Mouse (Mus musculus) limb, embryonic 13.5 days (tissue): ENCODE results near the gene Snrnp70. TPM values are rescaled to one million over a fixed set of nuclear protein-coding genes. Genes with fewer than 3 reads are reported as not detected.

ENCODE experiments used
- ATAC-seq: fragments of 200-750 bp; cut with Nextera tagmentation; 2 replicates; pipeline ENCODE4 v1.8.0; 2017; ENCODE audit warnings: low read depth, moderate number of reproducible peaks, moderate TSS enrichment; ENCODE audit not compliant: low FRiP score
- H3K27ac ChIP-seq: fragments of 300-500 bp; sonication (generic); 2 replicates; pipeline ENCODE4 v1.5.1; 2015; ENCODE audit warnings: inconsistent platforms, mild to moderate bottlenecking, moderate library complexity
- H3K27me3 ChIP-seq: fragments of 300-500 bp; sonication (generic); 2 replicates; pipeline ENCODE4 v1.6.1; 2015; ENCODE audit warnings: mild to moderate bottlenecking, inconsistent platforms
- H3K36me3 ChIP-seq: fragments of 300-500 bp; sonication (generic); 2 replicates; pipeline ENCODE4 v1.6.1; 2015; ENCODE audit warnings: inconsistent platforms, mild to moderate bottlenecking, moderate library complexity
- H3K4me1 ChIP-seq: fragments of 300-500 bp; sonication (generic); 2 replicates; pipeline ENCODE4 v1.6.1; 2015; ENCODE audit warnings: inconsistent platforms
- H3K4me2 ChIP-seq: fragments of 300-500 bp; sonication (generic); replicated peaks from 2 replicates; pipeline ENCODE4 v1.6.1; 2015; ENCODE audit warnings: inconsistent platforms, mild to moderate bottlenecking, moderate library complexity
- H3K4me3 ChIP-seq: fragments of 300-500 bp; sonication (generic); 2 replicates; pipeline ENCODE4 v1.5.1; 2015; ENCODE audit warnings: moderate library complexity, mild to moderate bottlenecking, inconsistent platforms
- H3K9ac ChIP-seq: fragments of 300-500 bp; sonication (generic); 2 replicates; pipeline ENCODE4 v1.6.1; 2015; ENCODE audit warnings: mild to moderate bottlenecking, inconsistent platforms
- H3K9me3 ChIP-seq: fragments of 300-500 bp; sonication (generic); 2 replicates; pipeline ENCODE4 v1.6.1; 2016; ENCODE audit warnings: inconsistent platforms
- WGBS: fragments of 180-500 bp; shearing (Covaris S2); methylation state at CpG from one replicate; pipeline ENCODE4 v1.1.7; 2015; 5-methylcytosine and 5-hydroxymethylcytosine counted together
- polyA plus RNA-seq: library from polyadenylated mRNA; unstranded; fragments of >200 nt; fragmentation: Nextera tagmentation; extraction: Ambion mirVana; gene quantifications from 2 replicates; pipeline ENCODE4 v1.2.1, GENCODE M21; 2015

Snrnp70 gene
- 262 and 283 TPM in 2 replicates for polyA plus RNA-seq

GRCm38 (mm10) chr7:45395578-45396336 lies at the start of gene Snrnp70:
TSS of gene Snrnp70 (minus strand) at chr7:45395742.
- peaks cover 19% of the 10 kb centered on the region for H3K36me3 ChIP-seq
- peaks cover 16% of the 10 kb centered on the region for H3K4me1 ChIP-seq
- ATAC-seq, result peak; percentile 96
- H3K9ac ChIP-seq, result peak within 1 kb of the TSS; percentile 90
- peak within 1 kb of the TSS; percentile 99 for H3K27ac ChIP-seq
- no peaks in the 10 kb centered on the region for H3K9me3 ChIP-seq
- whole genome bisulfite sequencing, result under 1% methylated on average over 60 of the region's 60 CpGs
- peak within 1 kb of the TSS; percentile 100 for H3K4me2 ChIP-seq
- H3K27me3 ChIP-seq, result no peaks in the 10 kb centered on the region
- peak within 1 kb of the TSS; percentile 76 for H3K4me3 ChIP-seq

DNA sequence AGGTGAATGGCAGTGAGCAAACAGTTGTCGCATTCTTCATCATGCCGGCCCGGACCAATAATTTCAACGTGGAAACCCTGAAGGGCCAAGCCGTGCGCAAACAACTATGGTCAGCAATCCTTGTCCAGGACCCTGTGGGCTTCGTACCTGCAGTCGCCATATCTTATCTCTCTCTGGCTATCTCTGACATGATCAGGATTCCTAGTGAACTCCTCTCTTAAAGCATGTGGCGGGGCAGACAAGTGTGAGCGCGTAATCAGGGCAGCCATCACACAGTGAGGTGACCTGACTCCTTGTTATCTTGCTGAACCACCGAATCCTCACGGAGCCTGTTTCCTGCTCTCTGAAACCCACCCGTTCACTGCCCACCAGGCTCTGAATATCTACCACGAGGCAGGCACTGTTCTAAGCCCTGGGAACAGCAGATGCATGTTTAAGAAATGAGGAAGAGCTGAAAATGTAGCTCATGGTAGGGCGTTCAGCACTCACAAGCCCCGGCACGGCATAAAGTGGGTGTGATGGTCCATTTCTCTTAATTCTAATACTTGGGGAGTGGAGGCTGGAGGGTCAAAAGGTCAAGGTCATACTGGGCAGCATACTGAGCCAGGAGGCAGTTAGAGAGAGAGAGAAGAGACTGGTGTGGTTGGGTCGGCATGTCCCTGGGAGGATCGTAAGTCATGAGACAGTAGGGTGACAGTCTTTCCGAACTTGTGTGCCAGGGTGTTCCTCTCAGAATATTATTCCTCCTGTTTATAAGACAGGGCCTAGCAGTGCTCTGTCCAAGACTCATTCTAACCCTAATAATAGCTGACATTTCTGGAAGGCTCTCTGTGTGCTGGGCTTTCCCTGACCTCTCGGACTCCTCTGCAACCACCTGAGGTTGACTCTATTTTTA lies 48.2 kb upstream of the Snrnp70 start:
- Histone ChIP-seq H3K36me3 (peaks cover 74% of the 10 kb centered on the region), H3K9ac (no peak overlapping the region), H3K27me3 (no peaks in the 10 kb centered on the region), H3K4me3 (no peak overlapping the region), H3K4me1 (no peaks in the 10 kb centered on the region), H3K4me2 (no peak overlapping the region), H3K9me3 (no peaks in the 10 kb centered on the region), H3K27ac (no peak overlapping the region)
- 86% methylated on average over 22 of the region's 22 CpGs for WGBS
- no peak for ATAC-seq

DNA sequence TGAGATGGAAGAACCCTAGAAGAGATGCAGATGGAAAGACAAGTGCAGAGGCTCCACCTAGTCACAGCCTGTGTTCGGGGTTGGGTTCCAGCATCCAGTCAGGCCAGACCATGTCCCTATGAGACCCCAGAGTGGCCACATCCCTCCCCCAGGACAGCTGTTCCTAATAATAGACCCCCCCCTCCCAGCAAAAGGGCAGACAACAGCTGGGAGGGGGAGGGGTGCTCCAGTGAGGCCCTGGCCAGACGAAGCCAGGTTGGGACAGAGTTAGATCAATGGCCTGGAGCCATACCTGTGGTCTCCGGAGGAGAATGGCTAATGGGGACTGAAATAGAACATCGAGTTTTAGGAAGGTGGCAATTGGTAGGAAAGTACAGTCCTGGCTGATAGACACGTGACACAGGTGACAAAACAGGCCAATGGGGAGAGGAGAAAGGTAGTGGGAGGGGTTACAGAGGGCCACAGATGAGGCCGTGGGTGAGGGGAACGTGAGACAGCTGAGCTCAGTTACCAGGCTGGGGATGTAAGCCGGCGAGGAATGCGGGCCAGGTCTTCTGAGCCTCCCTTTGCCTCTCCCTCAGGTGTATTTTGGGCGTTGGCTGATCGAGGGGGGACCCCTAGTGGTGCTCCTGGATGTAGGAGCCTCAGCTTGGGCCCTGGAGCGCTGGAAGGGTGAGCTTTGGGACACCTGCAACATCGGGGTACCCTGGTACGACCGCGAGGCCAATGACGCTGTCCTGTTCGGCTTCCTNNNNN lies 42.2 kb upstream of the Snrnp70 start, which contains the start of gene Ruvbl2:
TSS of gene Ruvbl2 (minus strand) at position 576 of the 756 bp plus-strand sequence.
- no peaks in the 10 kb centered on the region for H3K9me3 ChIP-seq
- H3K9ac ChIP-seq, result no peak within 1 kb of the TSS
- peak within 1 kb of the TSS; percentile 13 for H3K4me3 ChIP-seq
- ATAC-seq, result no peak
- H3K4me2 ChIP-seq, result peak within 1 kb of the TSS; percentile 82
- H3K27ac ChIP-seq, result no peak within 1 kb of the TSS
- no peaks in the 10 kb centered on the region for H3K27me3 ChIP-seq
- peaks cover 32% of the 10 kb centered on the region for H3K36me3 ChIP-seq
- H3K4me1 ChIP-seq, result peaks cover 44% of the 10 kb centered on the region
- 13% methylated on average over 19 of the region's 19 CpGs for WGBS

DNA sequence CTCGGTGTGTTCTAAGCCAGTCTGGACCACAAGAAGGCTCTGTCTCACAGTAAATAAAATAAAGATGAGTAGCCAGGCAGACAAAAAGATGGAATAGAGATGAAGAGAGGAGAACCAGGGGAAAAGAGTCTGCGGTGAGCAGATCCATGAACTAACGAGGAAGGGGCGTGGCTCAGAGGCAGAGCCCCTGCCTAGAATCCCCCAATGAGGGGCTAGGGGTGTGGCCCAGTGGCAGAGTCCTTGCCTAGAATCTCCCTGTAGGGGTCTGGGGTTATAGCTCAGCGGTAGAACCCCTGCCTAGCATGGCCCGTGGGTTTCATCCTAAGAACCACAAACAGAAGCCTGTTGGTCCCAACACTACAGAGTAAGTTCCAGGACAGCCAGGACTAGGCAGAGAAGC lies 41.5 kb upstream of the Snrnp70 start:
- H3K4me3 ChIP-seq, result 0 out of 2 replicates have a peak overlapping the region, but pooled peaks have one; percentile 13
- WGBS, result 20% methylated on average over 6 of the region's 6 CpGs

GRCm38 (mm10) chr7:45436444-45436843 lies 40.9 kb upstream of the Snrnp70 start:
- WGBS, result 90% methylated on average over 5 of the region's 5 CpGs
- H3K27ac ChIP-seq, result no peak overlapping the region
- peak overlapping the region; percentile 77; the same call in 1 of the 2 replicates for H3K9ac ChIP-seq
- H3K9me3 ChIP-seq, result no peaks in the 10 kb centered on the region
- 0 out of 2 replicates have a peak overlapping the region, but pooled peaks have one; percentile 13 for H3K4me3 ChIP-seq
- peaks cover 29% of the 10 kb centered on the region for H3K36me3 ChIP-seq
- no peaks in the 10 kb centered on the region for H3K27me3 ChIP-seq
- peak overlapping the region; percentile 82 for H3K4me2 ChIP-seq
- H3K4me1 ChIP-seq, result peaks cover 47% of the 10 kb centered on the region
- ATAC-seq, result no peak

More for the DNA sequence above, 41.5 kb upstream of the Snrnp70 start:
- peak overlapping the region; percentile 82 for H3K4me2 ChIP-seq
- H3K36me3 ChIP-seq, result peaks cover 27% of the 10 kb centered on the region
- no peaks in the 10 kb centered on the region for H3K9me3 ChIP-seq
- H3K27me3 ChIP-seq, result no peaks in the 10 kb centered on the region
- H3K27ac ChIP-seq, result no peak overlapping the region
- ATAC-seq, result no peak
- H3K4me1 ChIP-seq, result peaks cover 47% of the 10 kb centered on the region
- H3K9ac ChIP-seq, result no peak overlapping the region

GRCm38 (mm10) chr7:45435038-45435437 lies 39.5 kb upstream of the Snrnp70 start:
- H3K4me3 ChIP-seq, result peak overlapping the region; percentile 93
- WGBS, result 3% methylated on average over 16 of the region's 16 CpGs
- peak overlapping the region; percentile 82 for H3K4me2 ChIP-seq
- H3K27ac ChIP-seq, result peak overlapping the region; percentile 72; the same call in 1 of the 2 replicates
- no peaks in the 10 kb centered on the region for H3K27me3 ChIP-seq
- ATAC-seq, result no peak; the same call in 1 of the 2 replicates
- no peaks in the 10 kb centered on the region for H3K9me3 ChIP-seq
- H3K9ac ChIP-seq, result peak overlapping the region; percentile 77
- peaks cover 47% of the 10 kb centered on the region for H3K4me1 ChIP-seq
- peaks cover 29% of the 10 kb centered on the region for H3K36me3 ChIP-seq

GRCm38 (mm10) chr7:45434203-45435015 lies 38.9 kb upstream of the Snrnp70 start, which contains the start of gene Gys1:
TSS of gene Gys1 (plus strand) at chr7:45434844.
- ATAC-seq, result peak; percentile 97
- Histone ChIP-seq H3K4me2 (peak within 1 kb of the TSS; percentile 98), H3K9ac (peak within 1 kb of the TSS; percentile 94), H3K9me3 (no peaks in the 10 kb centered on the region), H3K4me3 (peak within 1 kb of the TSS; percentile 93), H3K36me3 (peaks cover 29% of the 10 kb centered on the region), H3K27me3 (no peaks in the 10 kb centered on the region), H3K4me1 (peaks cover 47% of the 10 kb centered on the region), H3K27ac (peak within 1 kb of the TSS; percentile 88)
- WGBS, result under 1% methylated on average over 45 of the region's 45 CpGs

DNA sequence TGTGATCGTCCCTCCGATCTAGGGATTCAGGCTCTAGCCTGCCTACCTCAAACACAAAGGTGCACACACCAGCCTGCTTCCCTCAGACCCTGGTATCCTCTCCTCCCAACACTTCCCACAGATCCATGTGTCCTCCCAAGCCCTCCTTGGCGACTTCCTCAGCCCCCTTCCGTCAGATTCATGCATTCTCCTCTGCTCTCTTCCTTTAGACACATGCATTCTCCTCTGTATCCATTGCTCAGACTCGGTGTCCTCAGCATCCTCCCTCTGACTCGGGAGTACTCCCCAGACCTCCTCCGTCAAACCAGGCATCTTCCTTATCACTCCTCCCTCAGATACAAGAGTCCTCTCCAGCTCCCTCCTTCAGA lies 38.3 kb upstream of the Snrnp70 start:
- no peak for ATAC-seq
- no peaks in the 10 kb centered on the region for H3K27me3 ChIP-seq
- peak overlapping the region; percentile 93 for H3K4me3 ChIP-seq
- H3K9ac ChIP-seq, result peak overlapping the region; percentile 94
- H3K9me3 ChIP-seq, result no peaks in the 10 kb centered on the region
- 2% methylated on average over 7 of the region's 7 CpGs for WGBS
- H3K27ac ChIP-seq, result peak overlapping the region; percentile 88
- peak overlapping the region; percentile 98 for H3K4me2 ChIP-seq
- H3K36me3 ChIP-seq, result peaks cover 33% of the 10 kb centered on the region
- peaks cover 47% of the 10 kb centered on the region for H3K4me1 ChIP-seq

DNA sequence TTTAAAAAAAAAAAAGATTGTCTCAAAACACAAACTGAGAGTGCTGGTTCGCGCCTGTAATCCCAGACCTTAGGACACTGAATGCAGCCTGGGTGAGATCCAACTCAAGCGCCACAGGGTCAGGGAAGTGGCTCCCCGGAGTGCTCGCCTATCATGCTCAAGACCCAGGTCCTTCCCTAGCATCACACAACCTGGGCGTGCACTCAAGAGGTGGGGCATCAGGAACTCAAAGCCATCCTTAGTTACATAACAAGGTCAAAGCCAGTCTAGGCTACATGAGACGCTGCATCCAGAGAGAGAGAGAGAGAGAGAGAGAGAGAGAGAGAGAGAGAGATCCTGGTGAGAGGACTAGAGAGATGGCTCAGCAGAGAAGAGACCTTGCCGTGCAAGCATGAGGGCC lies 31.0 kb upstream of the Snrnp70 start:
- 89% methylated on average over 8 of the region's 8 CpGs for WGBS
- Histone ChIP-seq H3K4me2 (no peak overlapping the region), H3K36me3 (peaks cover 99% of the 10 kb centered on the region), H3K27me3 (peaks cover under 1% of the 10 kb centered on the region; the same call in 1 of the 2 replicates), H3K4me3 (no peak overlapping the region), H3K27ac (no peak overlapping the region), H3K4me1 (no peaks in the 10 kb centered on the region), H3K9me3 (no peaks in the 10 kb centered on the region), H3K9ac (no peak overlapping the region)
- ATAC-seq, result no peak

GRCm38 (mm10) chr7:45421194-45421593 lies 25.7 kb upstream of the Snrnp70 start:
- 89% methylated on average over 14 of the region's 14 CpGs for whole genome bisulfite sequencing
- H3K9ac ChIP-seq, result no peak overlapping the region
- peaks cover 55% of the 10 kb centered on the region for H3K27me3 ChIP-seq
- H3K36me3 ChIP-seq, result peaks cover 57% of the 10 kb centered on the region
- H3K4me2 ChIP-seq, result no peak overlapping the region
- H3K9me3 ChIP-seq, result no peaks in the 10 kb centered on the region
- no peak for ATAC-seq
- no peak overlapping the region for H3K27ac ChIP-seq
- peaks cover 26% of the 10 kb centered on the region for H3K4me1 ChIP-seq
- H3K4me3 ChIP-seq, result no peak overlapping the region

GRCm38 (mm10) chr7:45420615-45420919 lies 25.0 kb upstream of the Snrnp70 start, which contains the start of gene Lhb:
TSS of gene Lhb (plus strand) at chr7:45420820.
- Histone ChIP-seq H3K9ac (peak within 1 kb of the TSS; percentile 31; the same call in 1 of the 2 replicates), H3K4me2 (peak within 1 kb of the TSS; percentile 52), H3K9me3 (no peaks in the 10 kb centered on the region), H3K27ac (0 out of 2 replicates have a peak within 1 kb of the TSS, but pooled peaks have one; percentile 10), H3K4me3 (peak within 1 kb of the TSS; percentile 11; the same call in 1 of the 2 replicates), H3K36me3 (peaks cover 52% of the 10 kb centered on the region), H3K27me3 (peaks cover 61% of the 10 kb centered on the region), H3K4me1 (peaks cover 29% of the 10 kb centered on the region)
- ATAC-seq, result no peak
- WGBS, result 48% methylated on average over 6 of the region's 6 CpGs
